Mouse (Mus musculus) spleen, postnatal 10 days (tissue): ENCODE results near the gene Tle6.

Source experiments
- DNase-seq, 2 experiments: peaks; one replicate each; pipeline ENCODE4 v3.0.0; 2021 to 2022; ENCODE audit warnings: low spot score in 2 of 2

Tle6 gene

GRCm38 (mm10) chr10:81623441-81623840 is 22.6 kb upstream of the Tle6 start:
- DNase-seq: no peak

GRCm38 (mm10) chr10:81620786-81621185 is 19.9 kb upstream of the Tle6 start:
- DNase-seq: no peak

GRCm38 (mm10) chr10:81619976-81620375 is 19.1 kb upstream of the Tle6 start:
- no peak for DNase-seq

- DNase-seq: no peak
Measured at GRCm38 (mm10) chr10:81615486-81615885, 14.6 kb upstream of the Tle6 start.

GRCm38 (mm10) chr10:81612779-81613178 is 11.9 kb upstream of the Tle6 start:
- no peak for DNase-seq

- no peak for DNase-seq
Measured at GRCm38 (mm10) chr10:81608308-81608707, 7.4 kb upstream of the Tle6 start.

- DNase-seq: peak; percentile 82 to 94
Measured at GRCm38 (mm10) chr10:81605974-81606751, 5.3 kb upstream of the Tle6 start, which contains the start of gene BC025920. Gene BC025920, plus strand, starts transcription at chr10:81606270.

GRCm38 (mm10) chr10:81605666-81605973 is 4.7 kb upstream of the Tle6 start:
- no peak for DNase-seq

GRCm38 (mm10) chr10:81604968-81605665 is 4.2 kb upstream of the Tle6 start:
- peak; percentile 78 to 89 for DNase-seq

GRCm38 (mm10) chr10:81604019-81604967 is 3.4 kb upstream of the Tle6 start:
- DNase-seq: no peak

GRCm38 (mm10) chr10:81602741-81603151 is 1.9 kb upstream of the Tle6 start:
- peak in 1 of 2 experiments; percentile 29 for DNase-seq

- DNase-seq: no peak
Measured at GRCm38 (mm10) chr10:81601396-81601905, 578 bp upstream of the Tle6 start.

- no peak for DNase-seq
Measured at GRCm38 (mm10) chr10:81600096-81600495, 777 bp downstream of the Tle6 start.

- no peak for DNase-seq
Measured at GRCm38 (mm10) chr10:81599630-81600029, 1.2 kb downstream of the Tle6 start.

- DNase-seq: no peak
Measured at GRCm38 (mm10) chr10:81598871-81599270, 2.0 kb downstream of the Tle6 start.

- DNase-seq: no peak
Measured at GRCm38 (mm10) chr10:81598342-81598741, 2.5 kb downstream of the Tle6 start.

GRCm38 (mm10) chr10:81597137-81597950 is 3.5 kb downstream of the Tle6 start:
- no peak for DNase-seq

- DNase-seq: no peak
Measured at GRCm38 (mm10) chr10:81596611-81597010, 4.3 kb downstream of the Tle6 start.

- no peak for DNase-seq
Measured at GRCm38 (mm10) chr10:81595599-81595998, 5.3 kb downstream of the Tle6 start.

GRCm38 (mm10) chr10:81593935-81594334 is 6.9 kb downstream of the Tle6 start:
- no peak for DNase-seq

- DNase-seq: no peak
Measured at GRCm38 (mm10) chr10:81593223-81593622, 7.7 kb downstream of the Tle6 start.
